Mouse (Mus musculus) cerebellum, adult 2 months (tissue): ENCODE measurements around the gene Bnip1.

Source experiments
- CTCF ChIP-seq: fragments of 200-500 bp; IDR thresholded peaks from 2 replicates; pipeline ENCODE4 v1.5.1; 2011; ENCODE audit warnings: low read depth, mild to moderate bottlenecking, control low read depth, low read length, moderate library complexity, borderline replicate concordance; ENCODE audit not compliant: insufficient read depth
- POLR2A ChIP-seq: fragments of 200-500 bp; IDR thresholded peaks from 2 replicates; pipeline ENCODE4 v1.6.1; 2011; ENCODE audit warnings: low read length, control low read depth, borderline replicate concordance; ENCODE audit not compliant: insufficient read depth

DNA sequence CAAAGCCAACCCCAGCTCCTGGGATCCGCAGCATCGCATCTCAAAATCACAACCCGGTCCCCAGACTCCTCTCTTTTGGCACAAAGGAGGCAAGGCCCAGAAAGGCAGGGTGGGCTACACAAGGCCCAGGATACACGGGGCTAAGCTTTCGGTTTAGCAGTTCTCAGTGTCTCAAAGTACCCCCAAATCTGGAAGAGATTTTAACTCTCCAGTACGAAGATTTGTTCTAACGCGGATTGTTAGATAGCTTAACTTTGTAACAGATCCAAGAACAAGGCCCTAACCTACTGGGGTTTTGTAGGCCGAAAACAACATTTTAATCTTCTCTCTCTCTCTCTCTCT is 59.5 kb downstream of the Bnip1 start:
- TF ChIP-seq CTCF (no peak), POLR2A (no peak)
